Mouse (Mus musculus): ENCODE measurements around the gene Begain.

GRCm38 (mm10) chr12:109044497-109044896 lies 23.5 kb downstream of the Begain start:
- no peak for TF ChIP-seq POLR2A (IDR thresholded peaks at IDR 0.05; ENCODE audit: borderline replicate concordance, extremely low read depth, insufficient read depth, insufficient read length, poor library complexity, severe bottlenecking)
- TF ChIP-seq CTCF (IDR thresholded peaks at IDR 0.05; ENCODE audit: borderline replicate concordance, extremely low read depth, insufficient read depth, insufficient read length): peak; percentile 43; the same call in 1 of the 2 replicates
